ENCODE assay signal across 8 mouse cellular contexts in genomic region chr2:5950305-5950704, GRCm38 (mm10). TPM values are rescaled to one million over a fixed set of nuclear protein-coding genes. Genes with fewer than 3 reads are reported as not detected.
DNase-seq lines count a peak whose midpoint lies in the region; ATAC-seq and TF ChIP-seq lines count a peak whose summit lies in the region.

No protein-coding gene starts in this region.

- no peak overlapping the region; the same call in 1 of the 2 replicates for H3K27ac ChIP-seq in ES-E14 (ENCODE audit: insufficient read depth, low read depth, low read length, poor library complexity, severe bottlenecking)
- H3K27ac ChIP-seq in embryonic facial prominence, embryonic 15.5 days (replicated peaks): peak overlapping the region; percentile 91
- peak overlapping the region; percentile 76; the same call in 1 of the 2 replicates for H3K27ac ChIP-seq in hindbrain, postnatal 0 days
- H3K27ac ChIP-seq in liver, embryonic 13.5 days: peak overlapping the region; percentile 77
- H3K27ac ChIP-seq in neural tube, embryonic 12.5 days: no peak overlapping the region

- peak; percentile 25 for DNase-seq in adrenal gland, postnatal 10 days
- no peak for DNase-seq in adrenal gland, adult 8-10 months
- DNase-seq in ES-E14 (ENCODE audit: low read depth, low spot score): no peak
- peak; percentile 26 for DNase-seq in hindbrain, postnatal 0 days (ENCODE audit: low spot score)
- no peak for DNase-seq in liver, embryonic 13.5 days

- H3K4me1 ChIP-seq in ES-E14 (ENCODE audit: control insufficient read depth in 2 of 2, insufficient read depth in 2 of 2, low read length in 2 of 2, poor library complexity in 1 of 2): peaks cover 0 to 4% of the 10 kb centered on the region in 2 experiments; a peak in 3 of 4 replicates
- peaks cover 15% of the 10 kb centered on the region for H3K4me1 ChIP-seq in embryonic facial prominence, embryonic 15.5 days
- H3K4me1 ChIP-seq in hindbrain, postnatal 0 days (ENCODE audit: insufficient read depth, low read length): peaks cover 5% of the 10 kb centered on the region
- peaks cover 53% of the 10 kb centered on the region for H3K4me1 ChIP-seq in liver, embryonic 13.5 days (replicated peaks)
- peaks cover 13% of the 10 kb centered on the region for H3K4me1 ChIP-seq in neural tube, embryonic 12.5 days

- peak overlapping the region; percentile 72 to 85 for H3K4me3 ChIP-seq in ES-E14 (ENCODE audit: insufficient read depth in 1 of 2, low read depth in 1 of 2, low read length in 2 of 2, poor library complexity in 1 of 2, severe bottlenecking in 1 of 2)
- peak overlapping the region; percentile 97 for H3K4me3 ChIP-seq in embryonic facial prominence, embryonic 15.5 days (replicated peaks)
- peak overlapping the region; percentile 60 for H3K4me3 ChIP-seq in hindbrain, postnatal 0 days (ENCODE audit: low read length)
- H3K4me3 ChIP-seq in liver, embryonic 13.5 days (replicated peaks): peak overlapping the region; percentile 84
- peak overlapping the region; percentile 94 for H3K4me3 ChIP-seq in neural tube, embryonic 12.5 days

- no peak for ATAC-seq in embryonic facial prominence, embryonic 15.5 days (ENCODE audit: insufficient number of reproducible peaks, low FRiP score, low TSS enrichment, low read depth)
- no peak for ATAC-seq in hindbrain, postnatal 0 days
- no peak for ATAC-seq in liver, embryonic 13.5 days (ENCODE audit: low read depth)
- ATAC-seq in neural tube, embryonic 12.5 days (ENCODE audit: low FRiP score, low read depth): no peak
- no peak for ATAC-seq in megakaryocyte progenitor cell, adult 5-6 weeks (replicated peaks; ENCODE audit: poor library complexity)

- H3K27me3 ChIP-seq in embryonic facial prominence, embryonic 15.5 days: no peaks in the 10 kb centered on the region
- no peaks in the 10 kb centered on the region for H3K27me3 ChIP-seq in hindbrain, postnatal 0 days (ENCODE audit: insufficient read depth, low read length)
- no peaks in the 10 kb centered on the region for H3K27me3 ChIP-seq in liver, embryonic 13.5 days
- H3K27me3 ChIP-seq in neural tube, embryonic 12.5 days (replicated peaks): no peaks in the 10 kb centered on the region

- in situ Hi-C loops in ES-E14 (cut with MboI; ENCODE audit: low sequenced_read_pairs in 2 of 2, unreplicated experiment in 2 of 2): no loop called here

- WGBS in embryonic facial prominence, embryonic 15.5 days: 4% methylated on average over 6 of the region's 6 CpGs
- 5% methylated on average over 6 of the region's 6 CpGs for WGBS in hindbrain, postnatal 0 days
- 6% methylated on average over 6 of the region's 6 CpGs for WGBS in liver, embryonic 13.5 days (ENCODE audit: insufficient replicate concordance)
- 15% methylated on average over 6 of the region's 6 CpGs for WGBS in neural tube, embryonic 12.5 days

- peak overlapping the region; percentile 78 for H3K4me2 ChIP-seq in embryonic facial prominence, embryonic 15.5 days (replicated peaks)
- peak overlapping the region; percentile 70 for H3K4me2 ChIP-seq in hindbrain, postnatal 0 days (ENCODE audit: low read depth, low read length)
- peak overlapping the region; percentile 76 for H3K4me2 ChIP-seq in liver, embryonic 13.5 days
- H3K4me2 ChIP-seq in neural tube, embryonic 12.5 days (replicated peaks): peak overlapping the region; percentile 91

- no peak for TF ChIP-seq CTCF in hindbrain, postnatal 0 days (IDR thresholded peaks at IDR 0.05; ENCODE audit: low read depth)

- no peaks in the 10 kb centered on the region for H3K9me3 ChIP-seq in ES-E14 (ENCODE audit: control insufficient read depth, insufficient read depth, low read depth, low read length)
- H3K9me3 ChIP-seq in embryonic facial prominence, embryonic 15.5 days (replicated peaks): no peaks in the 10 kb centered on the region
- H3K9me3 ChIP-seq in hindbrain, postnatal 0 days (ENCODE audit: low read length): no peaks in the 10 kb centered on the region
- no peaks in the 10 kb centered on the region for H3K9me3 ChIP-seq in liver, embryonic 13.5 days (replicated peaks)
- H3K9me3 ChIP-seq in neural tube, embryonic 12.5 days: no peaks in the 10 kb centered on the region

- peak overlapping the region; percentile 81 for H3K9ac ChIP-seq in ES-E14 (ENCODE audit: insufficient read depth, low read depth, low read length, poor library complexity, severe bottlenecking)
- H3K9ac ChIP-seq in embryonic facial prominence, embryonic 15.5 days: peak overlapping the region; percentile 48
- peak overlapping the region; percentile 69 for H3K9ac ChIP-seq in hindbrain, postnatal 0 days (replicated peaks; ENCODE audit: low read length)
- peak overlapping the region; percentile 94 for H3K9ac ChIP-seq in liver, embryonic 13.5 days
- H3K9ac ChIP-seq in neural tube, embryonic 12.5 days: peak overlapping the region; percentile 65

- H3K36me3 ChIP-seq in ES-E14 (ENCODE audit: control insufficient read depth, insufficient read depth, low read length, poor library complexity, severe bottlenecking): no peaks in the 10 kb centered on the region; the same call in 1 of the 2 replicates
- no peaks in the 10 kb centered on the region for H3K36me3 ChIP-seq in embryonic facial prominence, embryonic 15.5 days
- H3K36me3 ChIP-seq in hindbrain, postnatal 0 days (ENCODE audit: insufficient read depth, low read length): no peaks in the 10 kb centered on the region
- no peaks in the 10 kb centered on the region for H3K36me3 ChIP-seq in liver, embryonic 13.5 days
- no peaks in the 10 kb centered on the region for H3K36me3 ChIP-seq in neural tube, embryonic 12.5 days

TF ChIP-seq in ES-E14, 5 proteins besides CTCF, POLR2A, EP300 and RAD21:
- no peak for TF ChIP-seq MAFK (IDR thresholded peaks at IDR 0.05; ENCODE audit: insufficient read depth, low read depth, low read length)
- TF ChIP-seq HCFC1 (IDR thresholded peaks at IDR 0.05; ENCODE audit: borderline replicate concordance, insufficient read depth, low read length): no peak
- no peak for TF ChIP-seq ZC3H11A (IDR thresholded peaks at IDR 0.05; ENCODE audit: borderline replicate concordance, low read depth, low read length)
- no peak for TF ChIP-seq CHD2 (IDR thresholded peaks at IDR 0.05; ENCODE audit: low read depth, low read length)
- TF ChIP-seq ZNF384 (IDR thresholded peaks at IDR 0.05; ENCODE audit: low read depth, low read length): no peak
TF ChIP-seq in ES-E14: peak in this region for 0.

RNA-seq across cellular contexts. Expression of gene Upf2, which starts 1.0 kb away (rescaled TPM):
- 10 to 100 TPM; 18.6 to 21.5 TPM for total RNA-seq in adrenal gland, postnatal 10 days (2021)
- 10 to 100 TPM; 22.7 to 33.4 (median 28.6) TPM for total RNA-seq in adrenal gland, adult 8-10 months (2022)
- 14.6 and 18.6 TPM in 2 replicates for total RNA-seq in ES-E14 (2012; rRNA removed)
- polyA plus RNA-seq in embryonic facial prominence, embryonic 15.5 days (2015; fragmentation: Nextera tagmentation; extraction: Ambion mirVana): 10.0 and 10.4 TPM in 2 replicates
- total RNA-seq in hindbrain, postnatal 0 days (2014; rRNA removed): 3.5 and 6.2 TPM in 2 replicates
- polyA plus RNA-seq in hindbrain, postnatal 0 days (2015; fragmentation: Nextera tagmentation; extraction: Ambion mirVana): 4.3 and 4.9 TPM in 2 replicates
- polyA plus RNA-seq in liver, embryonic 13.5 days (2015; fragmentation: Nextera tagmentation; extraction: Ambion mirVana): 4.5 and 5.8 TPM in 2 replicates
- polyA plus RNA-seq in neural tube, embryonic 12.5 days (2016; fragmentation: Nextera tagmentation; extraction: Ambion mirVana): 11.3 and 13.1 TPM in 2 replicates
- 37.2 and 40.1 TPM in 2 replicates for total RNA-seq in megakaryocyte progenitor cell, adult 5-6 weeks (2015)
- 30.5 and 36.2 TPM in 2 replicates for total RNA-seq in megakaryocyte progenitor cell, adult 5-6 weeks (2017)

RNA-seq across cellular contexts. Expression of gene Dhtkd1, which starts 7.7 kb away (rescaled TPM):
- 10 to 100 TPM; 10.6 to 13.2 TPM for total RNA-seq in adrenal gland, postnatal 10 days (2021)
- total RNA-seq in adrenal gland, adult 8-10 months (2022): 10 to 100 TPM; 12.2 to 23.6 (median 16.3) TPM
- 12.0 and 28.1 TPM in 2 replicates for total RNA-seq in ES-E14 (2012; rRNA removed)
- polyA plus RNA-seq in embryonic facial prominence, embryonic 15.5 days (2015; fragmentation: Nextera tagmentation; extraction: Ambion mirVana): 2.5 and 4.6 TPM in 2 replicates
- 6.6 and 9.3 TPM in 2 replicates for total RNA-seq in hindbrain, postnatal 0 days (2014; rRNA removed)
- polyA plus RNA-seq in hindbrain, postnatal 0 days (2015; fragmentation: Nextera tagmentation; extraction: Ambion mirVana): 3.7 and 4.9 TPM in 2 replicates
- 1.4 and 2.0 TPM in 2 replicates for polyA plus RNA-seq in liver, embryonic 13.5 days (2015; fragmentation: Nextera tagmentation; extraction: Ambion mirVana)
- 4.7 and 5.5 TPM in 2 replicates for polyA plus RNA-seq in neural tube, embryonic 12.5 days (2016; fragmentation: Nextera tagmentation; extraction: Ambion mirVana)
- 0.32 and 0.90 TPM in 2 replicates for total RNA-seq in megakaryocyte progenitor cell, adult 5-6 weeks (2015)
- 0.64 and 0.67 TPM in 2 replicates for total RNA-seq in megakaryocyte progenitor cell, adult 5-6 weeks (2017)

RNA-seq across cellular contexts. Expression of gene Sec61a2, which starts 55.1 kb away (rescaled TPM):
- total RNA-seq in adrenal gland, postnatal 10 days (2021): 10 to 100 TPM; 34.3 to 56.1 TPM
- 10 to 100 TPM; 33.2 to 71.0 (median 47.7) TPM for total RNA-seq in adrenal gland, adult 8-10 months (2022)
- 56.1 and 71.1 TPM in 2 replicates for total RNA-seq in ES-E14 (2012; rRNA removed)
- polyA plus RNA-seq in embryonic facial prominence, embryonic 15.5 days (2015; fragmentation: Nextera tagmentation; extraction: Ambion mirVana): 77.5 and 89.7 TPM in 2 replicates
- 109 and 127 TPM in 2 replicates for total RNA-seq in hindbrain, postnatal 0 days (2014; rRNA removed)
- 104 and 105 TPM in 2 replicates for polyA plus RNA-seq in hindbrain, postnatal 0 days (2015; fragmentation: Nextera tagmentation; extraction: Ambion mirVana)
- polyA plus RNA-seq in liver, embryonic 13.5 days (2015; fragmentation: Nextera tagmentation; extraction: Ambion mirVana): 14.3 and 17.4 TPM in 2 replicates
- polyA plus RNA-seq in neural tube, embryonic 12.5 days (2016; fragmentation: Nextera tagmentation; extraction: Ambion mirVana): 86.5 and 93.9 TPM in 2 replicates
- 30.0 and 42.4 TPM in 2 replicates for total RNA-seq in megakaryocyte progenitor cell, adult 5-6 weeks (2015)
- total RNA-seq in megakaryocyte progenitor cell, adult 5-6 weeks (2017): 12.6 and 21.5 TPM in 2 replicates

Comparison
In these comparisons a context has a peak if more than half of its experiments do, and no peak if none do; other contexts are left out.
1. DNase-seq: peak in adrenal gland, postnatal 10 days (single experiment) and hindbrain, postnatal 0 days (single experiment); none in adrenal gland, adult 8-10 months (single experiment), ES-E14 (single experiment) and liver, embryonic 13.5 days (single experiment).
2. H3K27ac ChIP-seq: peak in embryonic facial prominence, embryonic 15.5 days (single experiment), hindbrain, postnatal 0 days (single experiment) and liver, embryonic 13.5 days (single experiment); none in ES-E14 (single experiment) and neural tube, embryonic 12.5 days (single experiment).
3. Peak in every context shown above with its lines, with median percentiles within 50 percentile points of each other: H3K4me3 ChIP-seq, H3K9ac ChIP-seq and H3K4me2 ChIP-seq.